Mouse (Mus musculus): Measurements from ENCODE around the gene Tas2r126. TPM values are rescaled to one million over a fixed set of nuclear protein-coding genes. Genes with fewer than 3 reads are reported as not detected.
"Not testable (repeated sequence)": the region's sequence is repeated elsewhere in the genome, so short reads cannot be mapped to it uniquely, and the experiment has no call there.

Tas2r126 gene
- polyA plus RNA-seq, 1 experiment from 2014 or later: not detected

- no peak overlapping the region for H3K27ac ChIP-seq
- H3K27me3 ChIP-seq (replicated peaks): no peaks in the 10 kb centered on the region
- H3K4me1 ChIP-seq: no peaks in the 10 kb centered on the region
- ATAC-seq: no peak
- no peak overlapping the region for H3K9ac ChIP-seq
- H3K4me2 ChIP-seq: no peak overlapping the region
- 62% methylated on average over 4 of the region's 4 CpGs for WGBS (ENCODE audit: insufficient replicate concordance)
- H3K4me3 ChIP-seq: no peak overlapping the region
- no peaks in the 10 kb centered on the region for H3K9me3 ChIP-seq (replicated peaks)
- no peaks in the 10 kb centered on the region for H3K36me3 ChIP-seq
Measured at GRCm38 (mm10) chr6:42426337-42426736, 8.0 kb upstream of the Tas2r126 start.

- H3K27me3 ChIP-seq (replicated peaks): no peaks in the 10 kb centered on the region
- no peak for ATAC-seq
Measured at GRCm38 (mm10) chr6:42433554-42433953, 781 bp upstream of the Tas2r126 start.

GRCm38 (mm10) chr6:42435490-42435889 lies 1.2 kb downstream of the Tas2r126 start:
- WGBS (ENCODE audit: insufficient replicate concordance): 47% methylated on average over 2 of the region's 2 CpGs
- Histone ChIP-seq H3K4me2 (no peak overlapping the region), H3K4me3 (no peak overlapping the region), H3K36me3 (no peaks in the 10 kb centered on the region), H3K4me1 (no peaks in the 10 kb centered on the region), H3K27ac (no peak overlapping the region), H3K9ac (no peak overlapping the region), H3K27me3 (replicated peaks) (no peaks in the 10 kb centered on the region), H3K9me3 (replicated peaks) (no peaks in the 10 kb centered on the region)
- ATAC-seq: no peak

More at GRCm38 (mm10) chr6:42433554-42433953, 781 bp upstream of the Tas2r126 start:
- Histone ChIP-seq H3K4me2 (no peak overlapping the region), H3K9me3 (replicated peaks) (no peaks in the 10 kb centered on the region), H3K4me3 (no peak overlapping the region), H3K27ac (no peak overlapping the region), H3K9ac (no peak overlapping the region), H3K4me1 (no peaks in the 10 kb centered on the region), H3K36me3 (no peaks in the 10 kb centered on the region)
- WGBS (ENCODE audit: insufficient replicate concordance): 49% methylated on average over 2 of the region's 2 CpGs

- H3K9ac ChIP-seq: no peak overlapping the region
- no peak overlapping the region for H3K27ac ChIP-seq
- 36% methylated on average over 2 of the region's 2 CpGs for WGBS (ENCODE audit: insufficient replicate concordance)
- no peaks in the 10 kb centered on the region for H3K4me1 ChIP-seq
- no peaks in the 10 kb centered on the region for H3K36me3 ChIP-seq
- H3K4me3 ChIP-seq: no peak overlapping the region
- no peak for ATAC-seq
- no peak overlapping the region for H3K4me2 ChIP-seq
- no peaks in the 10 kb centered on the region for H3K9me3 ChIP-seq (replicated peaks)
- H3K27me3 ChIP-seq (replicated peaks): no peaks in the 10 kb centered on the region
Measured at GRCm38 (mm10) chr6:42441395-42441794, 7.1 kb downstream of the Tas2r126 start.

GRCm38 (mm10) chr6:42444491-42444890 lies 10.2 kb downstream of the Tas2r126 start:
- H3K27ac ChIP-seq: no peak overlapping the region
- H3K4me1 ChIP-seq: no peaks in the 10 kb centered on the region
- H3K4me2 ChIP-seq: no peak overlapping the region
- ATAC-seq: no peak
- H3K9ac ChIP-seq: no peak overlapping the region
- H3K4me3 ChIP-seq: no peak overlapping the region
- no peaks in the 10 kb centered on the region for H3K36me3 ChIP-seq
- 62% methylated on average over 2 of the region's 2 CpGs for WGBS (ENCODE audit: insufficient replicate concordance)
- H3K9me3 ChIP-seq (replicated peaks): no peaks in the 10 kb centered on the region
- H3K27me3 ChIP-seq (replicated peaks): no peaks in the 10 kb centered on the region

GRCm38 (mm10) chr6:42447381-42447780 lies 13.0 kb downstream of the Tas2r126 start:
- no peaks in the 10 kb centered on the region for H3K36me3 ChIP-seq
- H3K9me3 ChIP-seq (replicated peaks): no peaks in the 10 kb centered on the region
- H3K27ac ChIP-seq: no peak overlapping the region
- H3K4me2 ChIP-seq: no peak overlapping the region
- H3K4me3 ChIP-seq: no peak overlapping the region
- H3K27me3 ChIP-seq (replicated peaks): no peaks in the 10 kb centered on the region
- 48% methylated on average over 2 of the region's 2 CpGs for WGBS (ENCODE audit: insufficient replicate concordance)
- no peak for ATAC-seq
- no peaks in the 10 kb centered on the region for H3K4me1 ChIP-seq
- H3K9ac ChIP-seq: no peak overlapping the region

GRCm38 (mm10) chr6:42465096-42465495 lies 30.8 kb downstream of the Tas2r126 start, which contains the start of gene Olfr458:
Gene Olfr458 (minus strand): TSS chr6:42465196.
- Histone ChIP-seq H3K9me3 (replicated peaks) (no peaks in the 10 kb centered on the region), H3K4me2 (no peak within 1 kb of the TSS), H3K27ac (no peak within 1 kb of the TSS), H3K4me3 (no peak within 1 kb of the TSS), H3K36me3 (no peaks in the 10 kb centered on the region), H3K4me1 (no peaks in the 10 kb centered on the region), H3K27me3 (replicated peaks) (no peaks in the 10 kb centered on the region), H3K9ac (no peak within 1 kb of the TSS)
- no peak for ATAC-seq
- WGBS (ENCODE audit: insufficient replicate concordance): 55% methylated on average over 1 of the region's 1 CpGs

GRCm38 (mm10) chr6:42470542-42470941 lies 36.2 kb downstream of the Tas2r126 start:
- 69% methylated on average over 4 of the region's 4 CpGs for WGBS (ENCODE audit: insufficient replicate concordance)

GRCm38 (mm10) chr6:42471298-42471697 lies 37.0 kb downstream of the Tas2r126 start:
- not testable (repeated sequence) for H3K4me1 ChIP-seq
- 80% methylated on average over 4 of the region's 4 CpGs for WGBS (ENCODE audit: insufficient replicate concordance)

More at GRCm38 (mm10) chr6:42470542-42470941, 36.2 kb downstream of the Tas2r126 start:
- H3K27ac ChIP-seq: no peak overlapping the region
- H3K9me3 ChIP-seq (replicated peaks): no peaks in the 10 kb centered on the region
- no peaks in the 10 kb centered on the region for H3K36me3 ChIP-seq
- H3K4me3 ChIP-seq: no peak overlapping the region
- no peak for ATAC-seq
- H3K4me2 ChIP-seq: no peak overlapping the region
- H3K9ac ChIP-seq: no peak overlapping the region
- no peaks in the 10 kb centered on the region for H3K27me3 ChIP-seq (replicated peaks)
- no peaks in the 10 kb centered on the region for H3K4me1 ChIP-seq

GRCm38 (mm10) chr6:42476235-42476634 lies 41.9 kb downstream of the Tas2r126 start, which contains the start of gene Olfr457:
Gene Olfr457 (minus strand): TSS chr6:42476335.
- WGBS (ENCODE audit: insufficient replicate concordance): 79% methylated on average over 1 of the region's 1 CpGs
- H3K27me3 ChIP-seq (replicated peaks): no peaks in the 10 kb centered on the region
- H3K36me3 ChIP-seq: no peaks in the 10 kb centered on the region
- H3K27ac ChIP-seq: no peak within 1 kb of the TSS
- no peaks in the 10 kb centered on the region for H3K4me1 ChIP-seq
- H3K4me3 ChIP-seq: no peak within 1 kb of the TSS
- ATAC-seq: no peak
- H3K4me2 ChIP-seq: no peak within 1 kb of the TSS
- H3K9ac ChIP-seq: no peak within 1 kb of the TSS
- H3K9me3 ChIP-seq (replicated peaks): no peaks in the 10 kb centered on the region

More at GRCm38 (mm10) chr6:42471298-42471697, 37.0 kb downstream of the Tas2r126 start:
- not testable (repeated sequence) for H3K36me3 ChIP-seq; ATAC-seq; H3K27ac ChIP-seq; H3K4me3 ChIP-seq; H3K9ac ChIP-seq; H3K27me3 ChIP-seq (replicated peaks); H3K4me2 ChIP-seq; H3K9me3 ChIP-seq (replicated peaks)

- Histone ChIP-seq H3K4me1 (no peaks in the 10 kb centered on the region), H3K4me2 (no peak overlapping the region), H3K36me3 (no peaks in the 10 kb centered on the region), H3K4me3 (no peak overlapping the region), H3K27me3 (replicated peaks) (no peaks in the 10 kb centered on the region), H3K27ac (no peak overlapping the region), H3K9ac (no peak overlapping the region), H3K9me3 (replicated peaks) (no peaks in the 10 kb centered on the region)
- ATAC-seq: no peak
Measured at GRCm38 (mm10) chr6:42484633-42485032, 50.3 kb downstream of the Tas2r126 start.

Measured in liver, embryonic 12.5 days (tissue).